Mouse (Mus musculus): Measurements from ENCODE around the gene Folr2.

Gene Folr2

DNA sequence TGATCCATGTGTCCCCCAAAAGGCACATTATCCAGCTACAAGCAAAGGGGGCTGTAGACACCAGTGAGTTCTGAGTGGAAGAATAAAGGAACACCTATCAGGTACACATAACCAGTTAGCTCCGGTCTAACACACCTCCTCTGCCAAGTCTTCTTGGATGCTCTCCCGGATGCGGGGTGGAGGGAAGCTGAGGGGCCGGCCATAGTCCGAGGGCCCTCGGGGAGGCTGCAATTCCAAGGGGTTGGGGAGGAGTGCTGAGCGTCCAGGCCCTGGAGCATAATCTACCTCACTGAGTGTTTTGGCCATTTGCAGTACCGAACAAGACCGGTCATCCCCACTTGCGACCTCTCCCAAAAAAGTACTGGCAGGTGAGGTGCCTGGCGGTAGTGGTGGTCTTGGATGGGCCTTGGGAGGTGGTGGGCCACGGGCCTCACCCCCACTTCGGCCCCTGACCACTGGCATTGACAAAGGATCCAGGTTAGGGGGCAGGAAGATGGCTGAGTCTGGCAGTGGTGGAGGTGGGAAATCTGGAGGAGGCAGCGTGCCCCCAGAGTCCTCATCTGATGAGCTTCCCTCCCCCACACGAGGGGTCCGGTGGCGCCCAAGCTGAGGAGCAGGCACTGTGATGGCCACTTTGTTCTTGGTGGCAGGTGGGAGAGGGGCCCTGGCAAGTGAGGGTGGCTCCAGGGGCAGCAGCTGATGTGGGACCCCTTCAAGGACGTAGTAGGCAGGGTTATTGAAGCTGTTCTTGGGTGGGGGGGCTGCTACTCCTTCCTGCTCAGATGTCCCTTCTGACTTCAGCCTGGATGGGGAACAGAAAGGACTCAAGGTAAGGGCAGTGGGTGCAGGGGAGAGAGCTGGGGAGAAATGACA lies 33.0 kb downstream of the Folr2 start:
- no peak for DNase-seq (ENCODE audit: low spot score)

DNA sequence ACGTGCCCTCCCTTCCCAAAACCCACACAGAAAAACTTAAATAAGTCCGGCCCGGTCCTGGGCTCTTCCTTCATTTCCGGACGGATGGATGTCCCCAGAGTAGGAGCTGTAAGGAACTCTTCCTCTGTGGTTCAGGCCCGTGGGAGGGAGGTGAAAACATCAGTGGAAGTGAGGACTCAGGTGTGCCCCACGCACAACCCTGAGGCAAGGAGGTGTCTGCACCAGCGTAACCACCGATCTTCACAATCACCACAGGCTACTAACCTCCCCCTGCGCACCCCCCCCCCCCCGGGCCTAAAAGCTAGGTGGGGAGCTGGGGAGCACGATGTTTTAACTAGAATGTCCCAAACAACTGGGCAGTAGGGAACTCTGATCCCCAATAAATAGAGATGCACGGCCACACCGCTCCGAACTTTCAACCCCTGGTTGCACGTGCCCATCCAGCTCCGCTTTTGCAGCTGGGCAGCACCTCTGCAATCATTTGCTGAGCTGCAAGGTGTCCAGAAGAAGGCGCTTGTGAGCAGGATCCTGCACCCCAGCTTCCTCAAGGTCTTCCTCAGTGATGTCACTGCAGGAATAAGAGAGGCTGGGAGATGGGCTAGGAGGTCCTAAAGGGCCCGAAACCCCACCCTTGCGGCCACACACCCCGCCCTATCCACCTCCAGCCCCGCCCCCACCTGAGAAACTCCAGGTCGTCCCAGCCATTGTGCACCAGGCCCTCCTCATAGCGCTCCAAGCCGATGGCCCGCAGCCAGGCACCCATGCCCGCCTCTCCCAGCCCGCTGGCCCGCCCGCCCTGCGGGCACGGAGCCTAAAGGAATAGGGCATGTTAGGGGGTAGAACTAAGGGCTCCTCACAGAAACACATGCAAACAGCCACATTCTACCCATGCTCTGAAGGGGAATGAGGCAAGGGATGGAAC lies 33.9 kb downstream of the Folr2 start:
- DNase-seq (ENCODE audit: low spot score) = peak; percentile 70

DNA sequence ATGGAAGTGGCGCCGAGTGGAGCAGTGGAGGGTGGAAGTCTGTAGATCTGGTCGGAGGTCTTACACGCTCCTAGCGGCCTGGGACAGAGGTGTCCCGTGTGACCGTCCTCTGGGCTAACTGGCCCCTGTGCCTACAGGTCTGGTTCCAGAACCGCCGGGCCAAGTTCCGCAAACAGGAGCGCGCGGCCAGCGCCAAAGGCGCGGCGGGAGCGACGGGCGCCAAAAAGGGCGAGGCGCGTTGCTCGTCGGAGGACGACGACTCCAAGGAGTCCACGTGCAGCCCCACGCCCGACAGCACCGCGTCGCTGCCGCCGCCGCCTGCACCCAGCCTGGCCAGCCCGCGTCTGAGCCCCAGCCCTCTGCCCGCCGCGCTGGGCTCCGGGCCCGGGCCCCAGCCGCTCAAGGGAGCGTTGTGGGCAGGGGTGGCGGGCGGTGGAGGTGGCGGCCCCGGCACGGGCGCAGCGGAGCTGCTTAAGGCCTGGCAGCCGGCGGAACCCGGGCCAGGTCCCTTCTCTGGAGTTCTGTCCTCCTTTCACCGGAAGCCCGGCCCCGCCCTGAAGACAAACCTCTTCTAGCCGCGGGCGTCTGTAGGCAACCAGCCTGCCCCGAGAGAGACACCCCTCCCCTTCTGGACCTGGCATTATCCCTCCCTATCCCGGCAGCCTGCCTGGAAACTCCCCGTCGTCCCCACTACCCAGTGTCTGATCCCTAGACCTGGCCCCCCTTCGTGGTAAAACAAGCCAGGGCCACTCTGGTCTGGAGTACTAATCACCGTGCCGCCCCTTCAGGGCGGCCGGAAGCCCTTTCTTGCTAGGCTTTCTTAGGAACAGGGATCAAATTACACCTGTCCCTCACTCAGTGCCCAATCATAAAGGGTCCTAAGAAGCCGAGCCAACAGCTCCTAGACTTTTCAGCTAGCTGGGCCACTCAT lies 35.2 kb downstream of the Folr2 start:
- DNase-seq (ENCODE audit: low spot score) = peak; percentile 89

DNA sequence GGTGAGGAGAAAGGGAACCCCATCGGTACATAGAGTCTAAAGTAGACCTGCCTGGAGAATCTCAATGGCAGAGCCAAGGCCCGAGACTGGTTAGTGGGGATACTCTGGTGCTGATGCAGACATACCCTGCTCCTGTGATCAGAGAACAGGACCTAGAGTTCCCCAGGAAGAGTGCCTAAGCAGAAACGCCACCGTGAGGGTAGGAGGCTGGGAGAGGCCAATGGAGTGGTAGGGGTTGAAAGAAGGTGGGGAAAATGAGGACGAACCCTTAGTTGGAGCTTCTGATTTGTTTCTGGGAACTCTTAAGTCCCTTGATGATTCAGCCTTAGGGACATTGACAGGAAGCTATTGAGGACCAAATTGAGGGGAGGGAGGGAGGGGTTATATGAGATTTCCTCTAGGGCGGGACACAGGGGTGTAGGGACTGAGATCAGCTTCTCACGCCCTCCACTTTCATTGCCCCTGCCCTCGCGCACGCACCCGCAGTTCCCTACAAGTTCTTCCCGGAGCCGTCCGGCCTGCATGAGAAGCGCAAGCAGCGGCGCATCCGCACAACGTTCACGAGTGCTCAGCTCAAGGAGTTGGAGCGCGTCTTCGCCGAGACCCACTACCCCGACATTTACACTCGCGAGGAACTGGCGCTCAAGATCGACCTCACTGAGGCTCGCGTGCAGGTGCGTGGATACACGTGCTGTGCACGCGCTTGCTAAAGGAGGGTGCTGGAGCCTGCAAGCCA lies 36.5 kb downstream of the Folr2 start:
- peak; percentile 59 for DNase-seq (ENCODE audit: low spot score)

DNA sequence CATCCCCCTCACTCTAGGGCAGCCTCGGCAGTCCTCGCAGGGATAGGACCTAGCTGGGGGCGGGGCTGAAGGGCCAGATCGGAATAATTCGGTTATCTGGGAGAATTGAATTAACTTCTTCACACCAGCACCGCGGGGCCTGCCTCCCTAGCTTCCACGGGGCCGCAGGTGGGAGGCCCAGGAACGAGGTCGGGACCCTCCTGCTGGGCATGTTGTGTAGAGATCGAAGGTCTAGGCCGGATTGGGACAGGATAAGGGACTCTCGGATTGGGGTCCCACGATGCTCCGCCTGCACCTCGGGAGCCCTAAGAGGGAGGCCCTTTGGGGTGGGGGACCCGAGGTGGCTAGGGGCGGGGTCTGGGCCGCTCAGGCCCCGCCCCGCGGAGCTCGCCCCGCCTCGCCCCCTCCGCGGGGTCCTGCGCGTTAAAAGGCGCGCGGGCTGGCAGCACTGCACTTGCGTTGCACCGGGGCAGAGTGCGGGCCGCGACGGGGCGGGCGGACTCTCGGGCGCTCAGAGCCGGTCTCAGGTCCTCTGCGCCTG lies 39.1 kb downstream of the Folr2 start, which contains the start of gene Phox2a:
Phox2a (plus strand) TSS at position 453 of the 541 bp plus-strand sequence.
- DNase-seq (ENCODE audit: low spot score) = peak; percentile 45
